Mouse (Mus musculus): ENCODE results near the gene Ift22.

GRCm38 (mm10) chr5:136942781-136943180 is 34.8 kb downstream of the Ift22 start:
- no peak for TF ChIP-seq EP300 (IDR thresholded peaks at IDR 0.05; ENCODE audit: insufficient read depth, low read depth, low read length)
- TF ChIP-seq CTCF (IDR thresholded peaks at IDR 0.05; ENCODE audit: low read depth, low read length): no peak
- TF ChIP-seq POLR2A (IDR thresholded peaks at IDR 0.05; ENCODE audit: insufficient read depth, low read length): no peak
